Mouse (Mus musculus) bone marrow, adult 2 months (tissue): ENCODE measurements around the gene Palld. TPM values are rescaled to one million over a fixed set of nuclear protein-coding genes. Genes with fewer than 3 reads are reported as not detected.
A peak's percentile ranks its signal among the peaks of the same experiment; 100 is the strongest.

Experiments used
- H3K27ac ChIP-seq: fragments of 200-500 bp; 2 replicates; pipeline ENCODE4 v1.5.1; 2012; ENCODE audit warnings: low read depth, mild to moderate bottlenecking, control low read depth, inconsistent platforms, low read length; ENCODE audit not compliant: control insufficient read depth, poor library complexity, insufficient read depth
- H3K4me1 ChIP-seq: fragments of 200-500 bp; 2 replicates; pipeline ENCODE4 v1.6.1; 2011; ENCODE audit warnings: low read length; ENCODE audit not compliant: control insufficient read depth, insufficient read depth
- H3K4me3 ChIP-seq: fragments of 200-500 bp; replicated peaks from 2 replicates; pipeline ENCODE3; 2011; ENCODE audit warnings: mild to moderate bottlenecking, low read depth, low read length, control low read depth; ENCODE audit not compliant: control insufficient read depth
- CTCF ChIP-seq: fragments of 200-500 bp; IDR thresholded peaks from 2 replicates; pipeline ENCODE4 v1.5.1; 2011; ENCODE audit warnings: low read length, control low read depth; ENCODE audit not compliant: control insufficient read depth, insufficient read depth
- POLR2A ChIP-seq: fragments of 200-500 bp; IDR thresholded peaks from 2 replicates; pipeline ENCODE4 v1.6.1; 2011; ENCODE audit warnings: low read depth, mild to moderate bottlenecking, control low read depth, low read length, borderline replicate concordance; ENCODE audit not compliant: control insufficient read depth
- WGBS: fragments of 180-500 bp; shearing (Covaris S2); methylation state at CpG from one replicate; pipeline ENCODE4 v1.1.7; 2018; 5-methylcytosine and 5-hydroxymethylcytosine counted together
- polyA plus RNA-seq: library from polyadenylated mRNA; stranded (reverse); fragments of >200 nt; gene quantifications from 2 replicates; pipeline ENCODE4 v1.2.4, GENCODE M21; 2011; ENCODE audit warnings: low replicate concordance; ENCODE audit not compliant: missing spikeins, insufficient read depth, insufficient read length

Gene Palld
- polyA plus RNA-seq, 1 experiment = 33.7 TPM

DNA sequence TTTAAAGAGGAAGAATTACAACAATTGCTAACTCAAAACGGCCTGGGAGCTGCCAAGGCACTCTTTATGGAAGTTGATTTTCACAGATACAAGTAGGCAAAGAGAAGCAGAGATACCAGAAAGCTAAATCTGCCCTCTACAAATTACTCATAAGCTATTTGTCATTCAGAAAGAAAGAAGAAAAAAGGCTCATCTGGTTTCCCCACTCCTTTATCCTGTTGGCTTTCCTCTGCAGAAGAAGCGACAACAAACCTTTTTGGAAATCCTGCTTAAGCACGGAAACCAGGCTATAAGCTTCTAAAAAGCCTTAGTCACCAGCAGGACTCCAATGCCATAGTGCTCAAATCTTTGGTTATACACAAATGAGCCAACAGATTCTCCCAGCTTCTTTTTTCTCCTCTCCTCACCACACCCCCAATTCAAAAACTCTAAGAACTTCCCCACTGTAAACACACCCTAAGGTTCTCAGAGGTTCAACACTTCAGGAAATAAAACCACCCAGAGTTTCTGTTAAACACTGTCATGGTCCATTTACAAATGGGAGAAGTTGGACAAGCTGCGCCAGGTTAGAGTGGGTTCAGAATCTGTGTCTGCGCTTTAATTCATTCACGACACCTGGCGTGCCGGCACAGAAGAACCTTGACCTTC, 349.6 kb downstream of the Palld start:
- H3K27ac ChIP-seq = no peak overlapping the region
- no peaks in the 10 kb centered on the region for H3K4me1 ChIP-seq
- no peak overlapping the region for H3K4me3 ChIP-seq
- 88% methylated on average over 8 of the region's 8 CpGs for WGBS
- TF ChIP-seq POLR2A (no peak), CTCF (no peak)

DNA sequence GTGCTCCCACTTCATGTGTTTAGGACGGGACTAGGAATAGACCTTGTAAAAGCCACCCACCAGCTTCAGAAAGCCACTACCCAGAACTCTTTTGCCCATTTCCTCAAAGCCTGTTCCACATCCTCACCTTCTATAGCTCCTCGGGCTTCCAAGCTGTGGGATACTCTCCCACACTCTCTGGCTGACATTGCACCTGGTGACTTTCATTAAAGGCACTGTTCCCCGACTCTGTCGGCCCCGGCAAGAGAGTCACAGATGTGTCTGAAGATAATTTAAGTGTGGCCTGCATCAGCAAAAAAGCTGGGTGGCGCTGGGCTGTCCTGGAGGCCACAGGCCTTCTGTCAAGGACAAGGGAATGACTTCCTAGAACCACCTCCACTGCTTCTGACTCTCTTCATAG, 350.3 kb downstream of the Palld start:
- 61% methylated on average over 6 of the region's 6 CpGs for WGBS
- TF ChIP-seq POLR2A = no peak
- no peak for TF ChIP-seq CTCF

DNA sequence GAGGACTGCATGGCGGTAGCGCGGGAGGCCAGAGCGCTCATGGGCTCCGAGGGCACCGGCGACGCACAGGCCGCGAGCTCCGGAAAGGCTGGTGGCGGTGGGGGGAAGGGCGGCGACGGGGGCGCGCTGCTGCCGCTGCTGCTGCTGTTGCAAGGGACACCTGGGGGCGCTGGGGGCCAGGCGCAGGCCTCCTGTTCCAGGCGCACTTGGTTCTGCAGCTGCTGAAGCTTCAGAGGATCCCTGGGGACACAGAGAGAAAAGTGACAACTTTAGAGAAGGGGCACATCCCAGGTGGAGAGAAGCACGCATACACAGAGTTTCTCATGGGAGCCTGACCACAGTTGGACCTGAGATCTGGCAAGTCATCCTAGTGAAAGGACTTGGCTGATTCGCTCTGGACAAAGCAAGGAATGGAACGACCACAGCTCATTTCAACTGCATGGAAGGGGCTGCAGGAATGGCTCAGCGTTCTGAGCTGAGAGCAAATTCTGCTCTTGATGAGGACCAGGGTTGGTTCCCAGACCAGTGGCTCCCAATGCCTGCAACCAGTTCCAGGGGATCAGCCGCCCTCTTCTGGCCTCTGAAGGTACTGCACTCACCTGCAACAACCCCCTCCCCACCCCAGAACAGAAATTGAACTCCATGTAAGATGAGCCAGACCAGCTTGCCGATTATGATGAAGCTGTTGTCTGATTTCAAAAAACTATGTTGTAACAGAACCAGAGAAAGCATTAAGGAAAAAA, 352.3 kb downstream of the Palld start:
- Histone ChIP-seq H3K4me1 (no peaks in the 10 kb centered on the region), H3K4me3 (no peak overlapping the region), H3K27ac (no peak overlapping the region)
- WGBS = 93% methylated on average over 27 of the region's 27 CpGs
- TF ChIP-seq CTCF (peak; percentile 32; the same call in 1 of the 2 replicates), POLR2A (no peak)

More for the DNA sequence above, 350.3 kb downstream of the Palld start:
- Histone ChIP-seq H3K27ac (no peak overlapping the region), H3K4me1 (no peaks in the 10 kb centered on the region), H3K4me3 (no peak overlapping the region)

DNA sequence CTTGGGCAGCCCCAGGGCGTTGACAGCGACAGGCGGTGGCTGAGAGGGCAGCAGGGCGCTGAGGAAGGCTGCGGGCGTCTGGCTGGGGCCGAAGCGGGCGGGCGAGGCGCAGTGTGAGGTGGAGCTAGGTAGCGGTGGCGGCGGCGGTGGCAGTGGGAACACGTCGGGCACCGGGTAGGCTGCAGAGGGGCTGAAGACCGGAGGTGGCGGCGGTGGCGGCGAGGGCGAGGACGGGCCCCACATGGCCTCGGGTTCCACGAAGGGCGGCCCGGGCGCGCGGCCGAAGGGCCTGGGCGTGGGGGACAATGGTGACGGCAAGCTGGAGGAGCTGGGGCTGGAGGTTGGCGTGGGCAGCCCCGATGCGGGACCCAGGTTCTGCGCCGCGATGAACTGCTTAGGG, 352.9 kb downstream of the Palld start:
- WGBS = 93% methylated on average over 41 of the region's 41 CpGs
- Histone ChIP-seq H3K27ac (no peak overlapping the region), H3K4me1 (no peaks in the 10 kb centered on the region), H3K4me3 (no peak overlapping the region)
- TF ChIP-seq CTCF = no peak
- no peak for TF ChIP-seq POLR2A

DNA sequence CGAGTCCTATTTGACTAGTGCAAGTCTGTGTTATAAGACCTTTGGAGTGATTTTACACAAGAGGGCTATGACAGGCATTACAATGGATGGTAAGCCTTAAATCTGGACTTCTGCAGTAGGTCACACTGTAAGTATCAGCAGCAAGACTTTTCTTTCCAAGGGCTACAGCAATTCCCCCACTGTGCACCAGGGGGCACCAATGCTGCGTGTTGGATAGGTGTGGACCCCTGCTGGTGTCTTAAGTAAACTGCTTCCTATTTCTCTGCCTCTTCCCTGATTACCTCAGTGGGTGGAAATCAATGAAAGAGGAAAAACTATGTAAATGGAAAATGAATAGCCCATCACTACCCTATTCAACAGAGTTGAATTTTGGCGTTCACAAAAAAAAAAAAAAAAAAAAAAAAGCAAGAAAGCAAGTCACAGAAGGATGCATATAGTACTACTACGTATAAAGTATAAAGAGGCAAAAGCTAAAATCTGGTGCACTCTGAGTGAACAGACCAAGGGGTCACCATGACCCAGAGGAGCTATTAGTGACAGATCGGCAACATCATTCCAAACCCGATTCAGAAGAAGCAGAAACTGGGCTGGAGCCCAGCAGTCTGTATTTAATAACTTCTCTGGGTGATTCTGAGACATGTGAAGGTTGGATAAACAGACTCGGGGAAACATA, 362.5 kb downstream of the Palld start:
- no peak overlapping the region for H3K27ac ChIP-seq
- no peak overlapping the region for H3K4me3 ChIP-seq
- 56% methylated on average over 7 of the region's 7 CpGs for WGBS
- TF ChIP-seq POLR2A (no peak), CTCF (peak; percentile 98)
- H3K4me1 ChIP-seq = no peaks in the 10 kb centered on the region; the same call in 1 of the 2 replicates

DNA sequence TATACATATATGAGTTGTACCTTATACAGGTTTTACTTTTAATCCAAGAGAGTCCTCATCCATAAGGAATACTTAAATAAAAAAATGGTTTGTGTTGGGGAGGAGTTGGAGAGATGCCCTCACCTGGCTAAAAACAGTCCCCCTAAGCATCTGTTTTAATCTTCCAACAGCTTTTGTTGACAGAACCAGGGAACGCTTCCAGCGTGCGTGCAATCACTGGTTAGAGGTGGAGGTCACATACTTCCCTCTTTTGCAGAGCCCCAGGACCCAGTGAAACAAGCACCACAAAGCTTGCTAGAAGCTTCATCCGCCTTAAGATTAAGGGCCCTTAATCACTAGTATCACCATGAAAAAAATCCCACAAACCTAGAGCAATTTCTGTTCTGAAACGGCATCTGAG, 365.0 kb downstream of the Palld start:
- TF ChIP-seq CTCF (no peak), POLR2A (no peak)
- Histone ChIP-seq H3K27ac (no peak overlapping the region), H3K4me1 (no peaks in the 10 kb centered on the region), H3K4me3 (no peak overlapping the region)
- WGBS = 54% methylated on average over 5 of the region's 5 CpGs

DNA sequence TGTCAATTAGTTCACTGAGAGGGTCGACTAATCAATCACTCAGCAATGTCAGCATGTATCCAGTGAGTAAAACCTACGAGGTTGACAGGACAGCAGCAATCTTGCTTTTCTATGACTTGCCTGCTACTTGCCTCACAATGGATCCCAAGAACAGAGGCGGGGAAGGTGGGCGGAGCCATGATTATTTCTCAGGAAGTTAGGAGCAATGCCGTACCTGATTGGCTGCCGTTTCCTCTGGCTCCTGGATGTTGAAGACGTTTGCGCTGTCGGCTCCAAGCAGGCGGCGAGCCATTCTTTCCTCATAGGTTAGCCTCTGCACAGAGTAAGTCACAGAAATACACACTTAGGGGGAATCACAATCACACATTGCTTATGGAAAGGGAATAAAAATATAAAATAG, 367.0 kb downstream of the Palld start:
- WGBS = 86% methylated on average over 11 of the region's 11 CpGs
- H3K4me1 ChIP-seq = no peaks in the 10 kb centered on the region
- H3K4me3 ChIP-seq = no peak overlapping the region
- TF ChIP-seq CTCF = no peak
- TF ChIP-seq POLR2A = no peak
- H3K27ac ChIP-seq = no peak overlapping the region

DNA sequence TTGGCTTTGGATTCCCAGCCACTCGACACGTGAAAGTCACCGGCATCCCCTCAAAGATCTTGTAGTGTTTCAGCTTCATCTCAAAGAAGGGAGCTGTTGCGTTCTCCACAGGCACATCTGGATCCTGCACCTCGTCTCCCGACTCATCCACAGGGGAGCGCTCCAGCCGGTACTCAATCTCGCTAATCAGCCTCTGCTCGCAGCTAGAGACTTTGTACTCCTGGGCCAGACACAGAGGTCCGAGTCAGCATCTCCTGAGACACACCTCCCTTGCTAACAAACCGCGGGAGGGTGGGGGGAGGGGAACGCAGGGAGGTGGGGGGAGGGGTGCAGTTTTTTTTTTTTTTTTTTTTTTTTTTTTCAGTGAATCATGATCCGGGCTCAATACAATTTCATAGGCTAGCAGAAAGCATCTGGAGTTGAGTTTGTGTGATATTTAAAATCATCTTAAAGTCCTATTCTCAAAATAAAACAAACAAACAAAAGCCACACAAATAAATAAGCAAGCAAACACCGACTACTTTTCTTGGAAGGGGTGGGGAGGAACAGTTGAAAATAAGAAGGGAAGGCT, 369.0 kb downstream of the Palld start:
- WGBS = 73% methylated on average over 16 of the region's 16 CpGs
- no peak overlapping the region for H3K4me3 ChIP-seq
- TF ChIP-seq POLR2A (no peak), CTCF (no peak)
- no peaks in the 10 kb centered on the region for H3K4me1 ChIP-seq
- H3K27ac ChIP-seq = no peak overlapping the region
